Mouse (Mus musculus) spleen, postnatal 4 days (tissue): ENCODE results near the gene Hypk.
"Not testable (repeated sequence)": the region's sequence is repeated elsewhere in the genome, so short reads cannot be mapped to it uniquely, and the experiment has no call there.

Source experiments
- DNase-seq, 2 experiments: peaks; one replicate each; pipeline ENCODE4 v3.0.0; 2022; ENCODE audit warnings: low spot score in 2 of 2

The Hypk gene

DNA sequence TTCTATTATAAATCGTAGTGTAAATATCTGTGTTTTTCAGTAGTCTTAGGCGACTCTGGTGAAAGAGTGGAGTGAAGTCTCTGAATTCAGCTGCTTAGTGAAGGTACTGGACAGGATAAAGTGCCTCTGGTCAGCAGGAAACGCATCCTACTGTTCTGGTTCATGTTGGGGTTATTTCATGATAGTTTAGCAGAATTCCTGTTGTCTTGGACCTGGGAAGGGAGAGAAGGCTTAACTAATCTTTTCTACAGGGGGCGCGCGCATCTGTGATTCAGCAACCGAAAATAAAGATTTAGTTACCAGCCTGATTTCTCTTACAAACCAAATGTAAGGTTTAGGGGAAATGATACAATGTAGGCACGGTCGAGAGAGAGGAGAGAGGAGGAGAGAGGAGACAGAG is 5.0 kb upstream of the Hypk start:
- DNase-seq, result no peak

DNA sequence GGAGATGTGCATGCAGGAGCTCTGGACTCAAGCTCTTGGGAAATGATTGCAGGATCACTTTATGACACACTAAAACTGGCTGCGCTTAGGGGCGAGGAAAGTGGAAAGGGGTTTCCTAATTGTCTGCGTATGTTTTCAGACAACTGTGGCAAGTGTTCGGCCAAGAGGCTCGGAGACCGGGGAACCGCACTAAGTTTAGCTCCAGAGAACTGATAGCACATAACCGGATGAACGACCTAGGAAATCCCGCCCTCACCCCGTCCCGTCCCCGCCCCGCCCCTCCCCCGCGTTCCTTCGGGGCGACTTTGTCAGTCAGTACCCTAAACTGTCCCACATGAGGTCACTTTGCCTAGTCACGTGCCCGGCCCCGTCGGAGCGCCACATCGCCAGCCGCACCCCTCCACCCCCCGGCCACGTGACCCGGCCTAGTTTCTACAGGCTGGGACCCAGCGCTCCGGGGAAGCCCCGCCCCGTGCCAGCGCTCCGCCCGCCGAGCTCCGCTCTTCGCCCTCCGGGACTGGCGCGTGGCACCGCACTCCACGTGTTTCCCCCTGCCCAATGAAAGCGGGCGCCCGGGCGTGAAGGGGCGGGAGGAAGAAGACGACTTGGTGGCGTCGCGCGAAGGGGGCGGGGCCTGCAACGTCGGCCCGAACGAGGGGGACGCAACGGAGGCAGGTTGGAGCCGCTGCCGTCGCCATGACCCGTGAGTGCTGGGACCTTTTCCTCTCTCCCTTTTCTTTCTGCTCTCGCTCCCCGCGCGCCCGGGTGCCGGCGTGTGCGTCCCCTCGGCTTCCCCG is 4.2 kb upstream of the Hypk start, which contains the start of gene Serf2:
Serf2 (plus strand) TSS at position 457 of the 797 bp plus-strand sequence.
- DNase-seq, result peak; percentile 99

DNA sequence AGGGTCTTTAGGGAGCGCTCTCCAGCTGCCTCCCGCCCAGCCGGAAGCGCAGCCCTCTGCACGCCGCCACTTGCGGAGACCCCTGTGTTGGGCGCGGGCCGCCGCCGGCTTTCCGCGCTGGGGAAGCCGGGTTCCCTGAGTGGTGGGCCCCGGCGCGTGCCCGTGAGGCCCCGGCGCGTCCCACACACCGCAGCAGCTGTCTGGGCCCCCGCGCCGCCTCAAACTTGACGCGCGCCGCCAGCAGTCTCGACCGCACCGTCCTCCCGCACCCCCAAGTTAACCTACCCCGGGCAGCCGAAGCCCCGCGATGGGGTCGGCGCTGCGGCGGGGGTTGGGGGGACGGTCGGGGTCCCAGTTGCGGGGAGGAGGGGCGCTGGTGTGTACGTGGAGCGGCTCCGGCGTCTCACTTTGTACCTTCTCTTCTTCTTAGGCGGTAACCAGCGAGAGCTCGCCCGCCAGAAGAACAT is 3.5 kb upstream of the Hypk start:
- DNase-seq, result no peak

DNA sequence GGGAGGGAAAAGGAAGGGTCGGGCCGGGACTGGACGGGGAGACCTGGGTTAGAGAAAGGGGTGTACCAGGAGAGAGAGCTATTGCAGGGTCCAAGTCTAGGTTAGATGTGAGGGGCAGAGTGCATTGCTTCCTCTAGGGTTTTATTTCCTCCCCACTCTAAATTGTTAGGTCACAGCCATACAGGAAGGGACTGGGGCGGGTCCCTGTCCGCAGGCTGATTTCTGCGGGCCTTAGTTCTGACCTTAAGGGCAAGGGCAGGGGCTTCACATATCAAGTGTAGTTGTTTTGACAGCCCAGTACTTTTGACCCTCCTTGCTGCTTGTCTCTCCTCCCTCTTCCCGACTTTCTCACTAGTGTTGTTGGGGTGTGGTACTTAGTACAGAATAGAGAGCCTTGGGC is 3.0 kb upstream of the Hypk start:
- DNase-seq, result no peak

DNA sequence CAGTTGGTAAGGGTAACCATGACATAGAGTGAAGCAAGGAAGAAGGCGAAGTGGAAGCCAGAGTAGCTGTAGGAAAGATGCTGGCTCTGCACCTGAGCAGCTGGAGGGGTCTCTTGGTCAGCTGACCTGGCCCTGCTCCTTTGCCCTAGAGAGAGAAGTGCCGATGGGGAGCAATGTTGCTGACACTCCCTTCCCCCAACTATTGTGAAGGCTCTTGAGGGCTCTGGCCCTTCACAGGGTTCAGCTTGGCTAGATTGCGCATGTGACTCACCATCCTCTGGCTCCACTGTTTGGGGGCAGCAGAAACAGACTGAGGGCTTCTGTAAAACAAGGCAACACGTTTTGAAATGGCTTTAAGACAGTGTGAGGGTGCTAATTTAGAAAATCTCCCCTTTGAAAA is 729 bp upstream of the Hypk start:
- no peak for DNase-seq

DNA sequence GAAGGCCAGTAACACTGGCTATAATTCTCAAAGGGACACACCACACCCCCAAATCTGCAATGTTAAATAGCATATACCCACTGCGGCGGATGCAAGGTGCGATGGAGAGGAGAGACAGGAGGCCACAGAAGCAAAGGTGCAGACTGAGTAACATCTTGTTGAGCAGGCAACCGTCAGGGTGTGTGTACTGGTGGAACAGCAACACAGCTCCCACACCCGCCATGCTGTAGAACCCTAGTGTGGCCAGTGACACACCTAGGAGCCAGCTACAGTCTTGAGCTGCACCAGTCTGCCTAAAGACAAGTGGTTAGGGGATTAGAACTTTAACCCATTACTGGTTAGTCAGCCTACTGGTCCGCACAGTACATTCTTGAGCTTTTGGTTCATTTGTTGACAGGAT is 827 bp downstream of the Hypk start:
- DNase-seq, result no peak

DNA sequence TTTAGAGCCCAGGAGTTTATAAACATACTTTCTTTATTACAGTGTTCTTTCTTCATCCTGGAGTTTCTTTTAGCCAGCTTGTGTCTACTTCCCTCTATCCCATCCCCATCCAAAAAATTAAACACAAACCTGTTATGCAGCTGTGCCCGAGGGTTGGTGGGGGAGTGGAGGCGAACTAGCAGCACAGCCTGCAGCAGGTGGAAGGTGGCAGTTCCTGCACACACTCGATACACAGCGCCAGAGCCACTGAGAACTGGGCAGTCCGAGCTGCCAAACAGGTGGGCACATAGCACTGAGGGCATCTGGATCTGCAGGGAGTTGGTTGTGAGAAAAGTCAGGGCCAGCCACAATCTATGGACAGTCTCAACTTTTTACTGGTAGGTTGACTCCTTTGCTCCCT is 2.4 kb downstream of the Hypk start:
- DNase-seq, result no peak

DNA sequence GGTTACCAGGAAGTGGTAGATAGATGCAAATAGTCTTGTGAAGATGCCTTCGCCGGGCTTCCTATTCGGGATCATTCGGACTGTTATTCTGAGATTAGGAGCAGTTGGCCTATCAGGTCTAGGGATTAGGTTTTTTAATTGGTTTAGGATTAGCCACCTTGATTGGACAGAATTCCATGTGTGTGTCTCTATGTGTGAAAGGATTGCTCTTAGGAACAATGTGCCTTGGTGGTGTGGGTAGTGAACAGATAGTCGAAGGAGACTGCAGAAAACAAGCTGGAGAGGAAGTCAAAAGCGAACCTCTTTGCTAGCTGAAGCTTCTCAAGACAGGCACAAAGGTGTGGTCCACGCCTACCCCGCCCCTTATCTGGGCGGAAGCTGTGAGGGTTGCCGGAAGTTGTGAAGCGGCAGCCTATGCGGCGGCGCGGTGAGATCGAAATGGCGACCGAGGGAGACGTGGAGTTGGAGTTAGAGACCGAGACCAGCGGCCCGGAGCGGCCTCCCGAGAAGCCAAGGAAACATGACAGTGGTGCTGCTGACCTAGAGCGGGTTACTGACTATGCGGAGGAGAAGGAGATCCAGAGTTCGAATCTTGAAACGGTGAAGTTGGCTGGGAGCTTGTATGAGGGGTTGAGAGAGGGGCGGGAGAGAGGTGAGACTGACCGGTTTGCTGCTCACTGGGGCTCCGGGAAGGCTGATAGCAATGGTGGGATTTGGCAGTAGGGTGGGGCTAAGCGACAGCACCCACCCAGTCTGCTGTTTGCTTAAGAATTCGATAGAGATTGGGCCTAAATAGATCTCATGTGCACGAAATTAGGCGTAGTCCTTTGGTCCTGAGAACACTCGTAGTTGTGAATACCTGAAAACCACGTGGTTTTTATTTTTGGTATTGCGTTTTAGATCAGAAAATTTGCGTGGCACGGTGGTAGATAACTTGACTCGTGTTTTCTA is 3.9 kb downstream of the Hypk start, which contains the start of gene Serinc4:
Serinc4 (minus strand) TSS at position 90 of the 951 bp plus-strand sequence.
- peak; percentile 87 to 93 for DNase-seq

DNA sequence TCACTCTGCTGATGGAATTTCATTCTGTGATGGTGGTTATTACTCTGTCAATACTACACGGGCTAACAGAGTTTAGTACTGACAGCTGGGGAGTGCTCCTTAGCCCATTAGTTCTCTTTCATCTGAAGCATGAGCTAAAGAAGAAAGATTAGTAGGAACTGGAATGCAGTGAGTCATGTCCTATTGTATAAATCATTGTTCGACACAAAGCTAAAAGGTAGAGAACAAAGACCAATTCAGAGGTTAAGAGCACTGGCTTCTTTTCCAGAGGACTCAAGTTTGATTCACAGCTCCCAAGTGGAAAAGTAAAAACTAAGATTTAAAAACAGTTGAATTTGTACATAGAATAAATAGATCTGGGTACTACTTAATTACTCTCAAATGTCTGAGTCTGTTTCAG is 7.0 kb downstream of the Hypk start:
- no peak for DNase-seq

DNA sequence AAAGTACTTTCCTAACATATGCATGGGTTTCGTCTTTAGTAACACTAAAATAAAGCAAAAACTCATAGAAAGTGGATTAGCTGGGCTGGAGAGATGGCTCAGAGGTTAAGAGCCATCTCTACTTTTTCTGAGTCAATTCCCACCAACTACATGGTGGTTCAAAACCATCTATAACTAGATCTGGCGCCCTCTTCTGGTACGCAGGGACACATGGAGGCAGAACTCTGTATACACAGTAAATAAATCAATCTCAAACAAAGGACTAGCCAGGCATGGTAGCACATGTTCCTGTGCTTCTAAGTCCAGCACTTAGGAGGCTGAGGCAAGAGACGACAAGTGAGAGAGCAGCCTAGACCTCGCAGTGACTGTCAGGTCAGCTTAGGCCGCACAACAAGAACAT is 15.9 kb downstream of the Hypk start:
- DNase-seq, result not testable (repeated sequence)

DNA sequence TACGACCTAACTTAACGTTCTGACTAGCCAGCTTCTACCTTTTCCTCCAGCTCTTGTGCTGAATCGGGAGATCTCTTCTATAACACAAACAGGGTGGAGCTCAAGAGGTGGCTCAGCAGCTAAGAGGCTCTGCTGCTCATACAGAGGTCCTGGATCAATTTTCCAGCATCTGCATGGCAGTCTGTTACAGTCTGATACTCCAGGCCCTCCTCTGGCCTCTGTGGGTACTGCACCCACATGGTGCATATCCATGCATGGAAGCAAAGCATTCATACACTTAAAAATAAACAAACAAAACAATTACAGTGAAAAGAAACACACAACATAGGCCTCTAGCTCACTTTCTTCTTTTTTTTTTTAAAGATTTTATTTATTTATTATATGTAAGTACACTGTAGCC is 19.7 kb downstream of the Hypk start:
- DNase-seq, result not testable (repeated sequence)

DNA sequence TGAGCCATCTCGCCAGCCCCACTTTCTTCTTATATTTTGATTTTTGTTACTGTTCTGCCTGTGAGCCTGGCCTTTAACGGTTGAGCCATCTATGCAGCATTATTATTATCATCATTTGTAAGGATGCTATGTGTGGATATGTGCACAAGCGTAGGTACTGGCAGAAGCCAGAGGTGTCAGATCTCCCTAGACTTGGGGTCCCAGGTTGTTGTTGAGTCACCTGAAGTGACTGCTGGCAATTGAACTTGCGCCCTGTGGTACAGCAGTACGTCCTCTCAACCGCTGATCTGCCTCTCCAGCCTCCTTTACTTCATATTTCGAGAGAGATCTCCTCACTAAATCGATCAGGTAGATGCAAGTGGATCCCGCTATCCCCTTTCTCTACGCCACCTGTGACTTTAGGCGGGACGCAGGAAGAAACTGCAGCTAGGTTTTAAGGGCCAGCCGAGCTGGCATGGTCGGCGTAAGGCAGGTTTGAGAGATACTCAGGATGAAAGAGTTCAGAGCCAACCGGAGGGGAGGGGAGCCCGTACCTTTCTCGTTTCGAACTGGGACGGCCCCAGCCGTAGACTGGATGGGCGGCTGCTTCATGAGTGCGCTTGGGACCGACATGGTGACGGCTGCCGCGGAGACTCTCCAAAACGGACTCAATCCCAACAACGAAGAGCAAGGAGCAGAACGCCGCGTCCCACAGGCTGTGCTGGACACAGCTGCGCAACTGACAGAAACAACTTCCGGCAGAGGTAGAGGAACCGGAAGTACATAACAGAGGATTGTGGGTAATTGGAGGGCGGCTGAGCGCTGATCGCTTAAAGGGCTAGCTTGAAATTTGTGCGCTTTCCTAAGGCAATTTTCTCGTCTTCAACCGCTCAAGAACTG is 20.4 kb downstream of the Hypk start, which contains the start of gene Mfap1b:
Mfap1b (minus strand) TSS at position 767 of the 879 bp plus-strand sequence.
- DNase-seq, result peak; percentile 77 to 86

DNA sequence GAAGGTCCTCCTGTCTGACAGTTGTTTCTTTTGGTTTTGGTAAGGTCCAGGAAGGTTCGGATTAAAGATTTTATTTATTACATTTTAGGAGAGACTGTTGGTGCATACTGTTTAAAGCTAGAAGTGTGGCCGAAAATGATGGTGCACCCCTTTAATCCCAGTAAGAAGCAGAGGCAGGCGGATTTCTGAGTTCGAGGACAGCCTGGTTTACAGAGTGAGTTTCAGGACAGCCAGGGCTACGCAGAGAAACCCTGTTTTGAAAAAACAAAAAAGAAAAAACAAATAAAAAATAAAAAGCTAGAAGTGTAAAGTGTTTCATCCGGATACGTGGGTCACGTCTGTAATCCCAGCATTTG is 21.1 kb downstream of the Hypk start:
- peak in 1 of 2 experiments; percentile 62 for DNase-seq

DNA sequence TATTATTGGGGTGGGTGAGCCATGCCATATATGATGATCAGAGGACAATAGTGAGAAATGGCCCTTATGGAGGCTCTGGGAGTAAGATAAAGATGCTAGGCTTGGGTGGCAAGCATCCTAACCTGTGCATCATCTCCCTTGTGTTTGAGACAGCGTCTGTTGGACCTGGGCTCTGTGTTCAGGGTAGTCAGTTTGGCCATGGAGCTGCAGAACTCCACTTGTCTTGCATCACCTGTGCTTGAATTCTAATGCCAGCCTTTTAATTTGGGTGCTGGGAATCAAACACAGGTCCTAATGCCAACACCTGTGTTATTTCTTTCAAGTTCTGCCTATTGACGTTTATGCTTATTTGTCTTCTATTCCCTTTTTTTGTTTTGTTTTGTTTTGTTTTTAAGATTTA is 22.2 kb downstream of the Hypk start:
- DNase-seq, result not testable (repeated sequence)

DNA sequence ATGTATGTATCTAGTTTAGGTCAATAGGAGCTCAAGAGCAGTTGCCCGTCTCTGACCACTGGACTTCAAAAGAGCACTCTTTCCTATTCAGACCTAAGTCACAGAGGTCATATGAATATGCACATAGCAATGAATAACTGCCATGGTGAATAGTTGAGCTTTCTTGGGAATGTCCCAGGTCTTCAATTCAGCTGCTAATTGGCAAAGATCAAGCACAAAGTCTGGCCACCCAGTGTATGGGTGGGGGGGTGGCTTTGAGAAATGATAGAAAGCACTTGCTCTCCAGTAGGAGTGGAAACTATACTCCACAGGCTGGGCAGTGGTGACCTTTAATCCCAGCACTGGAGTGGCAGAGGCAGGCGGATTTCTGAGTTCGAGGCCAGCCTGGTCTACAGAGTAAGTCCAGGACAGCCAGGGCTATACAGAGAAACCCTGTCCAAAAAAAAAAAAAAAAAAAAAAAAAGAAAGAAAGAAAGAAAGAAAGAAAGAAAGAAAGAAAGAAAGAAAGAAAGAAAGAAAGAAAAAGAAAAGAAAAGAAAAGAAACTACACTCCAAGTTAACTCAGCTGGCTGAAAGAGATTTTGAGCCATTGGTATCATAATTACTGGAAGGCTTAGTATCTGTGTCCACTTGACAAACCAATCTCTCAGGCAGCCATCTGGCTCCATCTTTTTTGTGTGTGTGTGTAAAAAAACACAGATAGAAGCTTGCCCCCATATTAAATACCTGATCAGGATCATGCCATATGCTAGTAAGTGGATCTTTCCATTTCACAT is 24.6 kb downstream of the Hypk start:
- no peak for DNase-seq

DNA sequence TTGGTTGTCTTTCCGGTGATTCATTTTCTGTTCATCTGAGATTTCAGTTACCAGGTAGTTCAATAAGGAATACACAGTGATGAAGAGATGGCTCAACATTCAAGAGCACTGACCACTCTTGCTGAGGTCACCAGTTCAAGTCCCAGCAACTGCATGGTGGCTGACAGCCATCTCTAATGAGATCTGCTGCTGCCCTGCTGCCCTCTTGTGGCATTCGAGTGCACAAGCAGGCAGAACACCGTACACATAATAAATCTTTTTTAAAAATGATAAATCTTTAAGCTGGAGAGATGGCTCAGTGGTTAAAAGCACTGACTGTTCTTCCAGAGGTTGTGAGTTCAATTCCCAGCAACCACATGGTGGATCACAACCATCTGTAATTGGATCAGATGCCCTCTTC is 27.4 kb downstream of the Hypk start:
- peak; percentile 35 to 67 for DNase-seq

DNA sequence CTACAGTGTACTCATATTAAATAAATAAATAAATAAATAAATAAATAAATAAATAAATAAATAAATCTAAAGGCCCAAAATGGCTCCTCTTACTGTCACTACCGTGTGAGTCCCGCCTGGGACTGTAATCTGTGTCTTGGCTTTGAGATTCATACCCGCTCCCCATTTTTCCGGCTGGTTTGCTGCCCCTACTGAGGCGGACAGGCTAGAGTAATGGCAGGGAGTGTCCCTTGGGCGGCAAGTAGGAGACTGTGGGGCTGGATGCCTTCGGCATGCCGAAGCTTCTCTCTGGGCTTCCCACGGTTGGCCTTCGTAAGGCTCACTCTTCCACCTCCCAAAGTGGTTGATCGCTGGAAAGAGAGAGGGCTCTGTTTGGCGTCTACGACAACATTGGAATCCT is 27.8 kb downstream of the Hypk start:
- DNase-seq, result not testable (repeated sequence)

DNA sequence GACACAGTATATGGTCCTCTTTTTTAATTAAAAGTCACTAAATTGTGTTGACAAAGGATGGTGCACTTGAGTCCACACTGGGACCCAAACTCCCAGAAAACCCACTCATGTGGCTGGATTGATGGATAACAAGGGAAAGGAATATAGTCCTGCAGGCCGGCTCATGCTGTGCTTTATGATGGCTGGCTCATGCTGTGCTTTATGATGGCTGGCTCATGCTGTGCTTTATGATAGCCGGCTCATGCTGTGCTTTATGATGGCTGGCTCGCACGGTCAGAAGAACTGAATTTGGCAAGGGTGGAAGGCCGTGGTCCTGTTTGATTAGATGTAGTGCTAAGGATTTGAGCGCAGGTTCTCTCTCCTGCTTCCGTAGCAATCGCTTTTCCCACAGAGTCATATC is 30.5 kb downstream of the Hypk start:
- DNase-seq, result no peak

DNA sequence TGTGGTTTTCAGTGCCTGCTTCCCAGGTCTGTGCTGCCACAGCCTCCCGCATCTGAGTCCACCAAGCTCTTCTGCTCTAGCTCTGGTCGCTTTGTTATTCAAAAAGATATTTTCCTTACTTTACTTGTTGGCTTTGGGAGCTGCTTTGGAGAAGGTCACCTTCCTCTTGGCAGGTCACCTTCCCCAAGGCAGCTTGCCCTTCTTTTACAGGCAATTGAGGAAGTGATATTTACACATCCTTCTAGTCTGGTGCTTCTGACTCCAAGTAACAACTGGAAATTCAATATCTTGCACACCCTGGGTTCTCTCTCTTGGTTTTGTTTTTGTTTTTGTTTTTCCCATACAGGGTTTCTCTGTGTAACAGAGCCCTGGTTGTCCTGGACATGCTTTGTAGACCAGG is 31.3 kb downstream of the Hypk start:
- DNase-seq, result not testable (repeated sequence)

DNA sequence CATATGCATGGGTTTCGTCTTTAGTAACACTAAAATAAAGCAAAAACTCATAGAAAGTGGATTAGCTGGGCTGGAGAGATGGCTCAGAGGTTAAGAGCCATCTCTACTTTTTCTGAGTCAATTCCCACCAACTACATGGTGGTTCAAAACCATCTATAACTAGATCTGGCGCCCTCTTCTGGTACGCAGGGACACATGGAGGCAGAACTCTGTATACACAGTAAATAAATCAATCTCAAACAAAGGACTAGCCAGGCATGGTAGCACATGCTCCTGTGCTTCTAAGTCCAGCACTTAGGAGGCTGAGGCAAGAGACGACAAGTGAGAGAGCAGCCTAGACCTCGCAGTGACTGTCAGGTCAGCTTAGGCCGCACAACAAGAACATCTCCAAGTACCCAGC is 48.5 kb downstream of the Hypk start:
- not testable (repeated sequence) for DNase-seq
